Mouse (Mus musculus) gastrocnemius, postnatal 4 days (tissue): ENCODE results near the gene Gm38431. TPM values are rescaled to one million over a fixed set of nuclear protein-coding genes. Genes with fewer than 3 reads are reported as not detected.

Experiments used
- DNase-seq, 2 experiments: peaks; one replicate each; pipeline ENCODE4 v3.0.0; 2021 to 2022; ENCODE audit warnings: low spot score in 2 of 2, mixed read lengths in 2 of 2
- total RNA-seq, 2 experiments: library from RNA; stranded (reverse); gene quantifications; 2 replicates each; pipeline ENCODE4 v1.2.3; 2021

Gm38431 gene
- total RNA-seq, 2 experiments from 2014 or later: 1.3 to 1.7 TPM

- DNase-seq: no peak
These were observed 48.2 kb downstream of the Gm38431 start for GRCm38 (mm10) chr9:21043563-21043962.

- no peak for DNase-seq
These were observed 50.5 kb downstream of the Gm38431 start for GRCm38 (mm10) chr9:21041308-21041707.

GRCm38 (mm10) chr9:21039779-21040178 lies 52.0 kb downstream of the Gm38431 start:
- DNase-seq: no peak

- peak in 1 of 2 experiments; percentile 44 for DNase-seq
These were observed 54.3 kb downstream of the Gm38431 start for GRCm38 (mm10) chr9:21037481-21037891.

GRCm38 (mm10) chr9:21036666-21037065 lies 55.1 kb downstream of the Gm38431 start:
- DNase-seq: no peak

GRCm38 (mm10) chr9:21036161-21036560 lies 55.6 kb downstream of the Gm38431 start:
- no peak for DNase-seq

- DNase-seq: no peak
These were observed 56.2 kb downstream of the Gm38431 start for GRCm38 (mm10) chr9:21035586-21035985.

- DNase-seq: no peak
These were observed 57.2 kb downstream of the Gm38431 start for GRCm38 (mm10) chr9:21034481-21035085.

GRCm38 (mm10) chr9:21033136-21033535 lies 58.7 kb downstream of the Gm38431 start:
- peak; percentile 54 to 79 for DNase-seq

GRCm38 (mm10) chr9:21032491-21032890 lies 59.3 kb downstream of the Gm38431 start:
- DNase-seq: no peak

GRCm38 (mm10) chr9:21031896-21032351 lies 59.9 kb downstream of the Gm38431 start, which contains the start of gene Icam5:
Gene Icam5, plus strand, starts transcription at chr9:21032073.
- DNase-seq: no peak

- peak in 1 of 2 experiments; percentile 66 for DNase-seq
These were observed 60.4 kb downstream of the Gm38431 start for GRCm38 (mm10) chr9:21031251-21031895.

GRCm38 (mm10) chr9:21030781-21031250 lies 61.0 kb downstream of the Gm38431 start:
- peak; percentile 47 to 84 for DNase-seq

- no peak for DNase-seq
These were observed 61.7 kb downstream of the Gm38431 start for GRCm38 (mm10) chr9:21030055-21030600.

GRCm38 (mm10) chr9:21029291-21030054 lies 62.3 kb downstream of the Gm38431 start, which contains the start of gene Icam4:
Gene Icam4, plus strand, starts transcription at chr9:21029373.
- peak; percentile 72 to 84 for DNase-seq

- no peak for DNase-seq
These were observed 63.2 kb downstream of the Gm38431 start for GRCm38 (mm10) chr9:21028560-21029110.

GRCm38 (mm10) chr9:21027774-21028290 lies 64.0 kb downstream of the Gm38431 start:
- DNase-seq: no peak

GRCm38 (mm10) chr9:21026849-21027248 lies 64.9 kb downstream of the Gm38431 start:
- no peak for DNase-seq

GRCm38 (mm10) chr9:21025258-21025810 lies 66.5 kb downstream of the Gm38431 start:
- DNase-seq: no peak

GRCm38 (mm10) chr9:21022726-21023125 lies 69.1 kb downstream of the Gm38431 start:
- DNase-seq: no peak
